Mouse (Mus musculus) heart, postnatal 36 days (tissue): Measurements from ENCODE around the gene Olfr1313. TPM values are rescaled to one million over a fixed set of nuclear protein-coding genes. Genes with fewer than 3 reads are reported as not detected.
"Not testable (repeated sequence)": the region's sequence is repeated elsewhere in the genome, so short reads cannot be mapped to it uniquely, and the experiment has no call there.

Experiments
- DNase-seq, 2 experiments: peaks; one replicate each; pipeline ENCODE4 v3.0.0; 2021 to 2022
- intact Hi-C: fragments of 180-260 bp; cut with DNase I; formaldehyde crosslinking; loops from one replicate; pipeline ENCODE4 v1.15.1; 2025
- total RNA-seq, 2 experiments: library from RNA; stranded (reverse); gene quantifications; 2 replicates each; pipeline ENCODE4 v1.2.3; 2021

Olfr1313 gene
- not detected for total RNA-seq

- intact Hi-C loops: no loop called here
- DNase-seq: no peak
Measured at GRCm38 (mm10) chr2:112077743-112078142, at the start of gene Olfr1313. Gene Olfr1313, minus strand, starts transcription at chr2:112077843.

GRCm38 (mm10) chr2:112115340-112115739, 37.7 kb upstream of the Olfr1313 start, which contains the start of gene Olfr1315-ps1:
Gene Olfr1315-ps1, minus strand, starts transcription at chr2:112115440.
- DNase-seq: no peak
- intact Hi-C loops: no loop called here

GRCm38 (mm10) chr2:112096681-112097080, 19.0 kb upstream of the Olfr1313 start, which contains the start of gene Olfr1314:
Gene Olfr1314, minus strand, starts transcription at chr2:112096781.
- intact Hi-C loops: no loop called here

GRCm38 (mm10) chr2:112050138-112050537, 27.5 kb downstream of the Olfr1313 start, which contains the start of gene Olfr1312:
Gene Olfr1312, minus strand, starts transcription at chr2:112050238.
- DNase-seq: no peak
- intact Hi-C loops: no loop called here

More at GRCm38 (mm10) chr2:112096681-112097080, 19.0 kb upstream of the Olfr1313 start, which contains the start of gene Olfr1314:
- no peak for DNase-seq

- DNase-seq, intact Hi-C loops: not testable (repeated sequence)
Measured at GRCm38 (mm10) chr2:112026971-112027370, 50.7 kb downstream of the Olfr1313 start.

- DNase-seq: no peak
- intact Hi-C loops: no loop called here
Measured at GRCm38 (mm10) chr2:112024312-112024711, 53.3 kb downstream of the Olfr1313 start, which contains the start of gene Olfr1311. Gene Olfr1311, minus strand, starts transcription at chr2:112024412.

Other genes with a start within 250 kb of the Olfr1313 start
- not detected for gene Olfr1305, start 200.7 kb downstream of the Olfr1313 start, total RNA-seq
- gene Olfr1306, start 161.6 kb downstream of the Olfr1313 start, total RNA-seq: not detected
- gene Olfr1307, start 128.4 kb downstream of the Olfr1313 start, total RNA-seq: under 1 TPM; 0.03 TPM
- not detected for gene Olfr1308, start 112.9 kb downstream of the Olfr1313 start, total RNA-seq
- not detected for gene Olfr1309, start 87.6 kb downstream of the Olfr1313 start, total RNA-seq
- not detected for gene Olfr1310, start 65.1 kb downstream of the Olfr1313 start, total RNA-seq
- gene Olfr1311, start 53.4 kb downstream of the Olfr1313 start, total RNA-seq: not detected
- not detected for gene Olfr1312, start 27.6 kb downstream of the Olfr1313 start, total RNA-seq
- gene Olfr1314, start 18.9 kb upstream of the Olfr1313 start, total RNA-seq: not detected
- not detected for gene Olfr1315-ps1, start 37.6 kb upstream of the Olfr1313 start, total RNA-seq
- gene Olfr1316, start 57.1 kb upstream of the Olfr1313 start, total RNA-seq: not detected
- not detected for gene Olfr1317, start 62.5 kb upstream of the Olfr1313 start, total RNA-seq
- not detected for gene Olfr1318, start 76.4 kb upstream of the Olfr1313 start, total RNA-seq
- gene Lpcat4, start 161.6 kb upstream of the Olfr1313 start, total RNA-seq: 1 to 10 TPM; 2.3 to 2.5 TPM
- gene Nutm1, start 181.4 kb upstream of the Olfr1313 start, total RNA-seq: not detected
- gene Nop10, start 184.1 kb upstream of the Olfr1313 start, total RNA-seq: 10 to 100 TPM; 61.8 to 62.8 TPM
- gene Slc12a6, start 188.0 kb upstream of the Olfr1313 start, total RNA-seq: 10 to 100 TPM; 36.0 to 39.9 TPM
- gene Gm21985, start 188.5 kb upstream of the Olfr1313 start, total RNA-seq: 1 to 10 TPM in 1 of 2 experiments, under 1 TPM in 1; 0.89 to 1.6 TPM